8 mouse cellular contexts compared by ENCODE assay signal in genomic region chr10:76731621-76732239, GRCm38 (mm10). TPM values are rescaled to one million over a fixed set of nuclear protein-coding genes. Genes with fewer than 3 reads are reported as not detected.
DNase-seq lines count a peak whose midpoint lies in the region; ATAC-seq and TF ChIP-seq lines count a peak whose summit lies in the region.

No protein-coding gene starts in this region.

- H3K4me3 ChIP-seq in layer of hippocampus, adult 2 months = no peak overlapping the region
- no peak overlapping the region for H3K4me3 ChIP-seq in lung, postnatal 0 days (ENCODE audit: low read depth, low read length)
- H3K4me3 ChIP-seq in forebrain, embryonic 14.5 days (ENCODE audit: low read depth, low read length) = no peak overlapping the region

- no peak for TF ChIP-seq EP300 in lung, postnatal 0 days (IDR thresholded peaks at IDR 0.05)

- H3K36me3 ChIP-seq in lung, postnatal 0 days (ENCODE audit: insufficient read depth, low read length) = no peaks in the 10 kb centered on the region
- H3K36me3 ChIP-seq in forebrain, embryonic 14.5 days (ENCODE audit: control insufficient read depth, insufficient read depth, low read length) = no peaks in the 10 kb centered on the region

- H3K27ac ChIP-seq in layer of hippocampus, adult 2 months = peak overlapping the region; percentile 20; the same call in 1 of the 2 replicates
- peak overlapping the region; percentile 77 for H3K27ac ChIP-seq in lung, postnatal 0 days (ENCODE audit: low read length)
- H3K27ac ChIP-seq in forebrain, embryonic 14.5 days (ENCODE audit: low read depth, low read length) = no peak overlapping the region

- intact Hi-C loops in heart, postnatal 10 days (cut with DNase I) = loop anchor here (5.0 kb wide), 2 partner anchors 199 to 264 kb away; partner anchors contain the start of genes Lss, Mcm3ap and Ybey

- no peaks in the 10 kb centered on the region for H3K9me3 ChIP-seq in lung, postnatal 0 days (ENCODE audit: low read length)
- no peaks in the 10 kb centered on the region for H3K9me3 ChIP-seq in forebrain, embryonic 14.5 days (replicated peaks; ENCODE audit: control insufficient read depth, low read length)

- no peak overlapping the region for H3K9ac ChIP-seq in lung, postnatal 0 days (replicated peaks; ENCODE audit: low read depth)
- no peak overlapping the region for H3K9ac ChIP-seq in forebrain, embryonic 14.5 days (ENCODE audit: low read length)

- TF ChIP-seq CTCF in layer of hippocampus, adult 2 months (conservative IDR thresholded peaks at IDR 0.05) = no peak
- TF ChIP-seq CTCF in lung, postnatal 0 days (IDR thresholded peaks at IDR 0.05) = no peak

- DNase-seq in layer of hippocampus, adult 2 months (ENCODE audit: low spot score in 2 of 2) = no peak
- no peak for DNase-seq in layer of hippocampus, postnatal 36 days
- DNase-seq in adrenal gland, postnatal 36 days = peak; percentile 84 to 87
- peak; percentile 67 to 72 for DNase-seq in heart, postnatal 10 days
- no peak for DNase-seq in lung, postnatal 0 days (ENCODE audit: low spot score)
- no peak for DNase-seq in forebrain, embryonic 14.5 days (ENCODE audit: low spot score)
- no peak for DNase-seq in cerebellum, adult 11 months

- no peak overlapping the region for H3K4me2 ChIP-seq in lung, postnatal 0 days (replicated peaks; ENCODE audit: low read depth, low read length)
- H3K4me2 ChIP-seq in forebrain, embryonic 14.5 days (ENCODE audit: low read length) = no peak overlapping the region

- ATAC-seq in lung, postnatal 0 days = no peak
- ATAC-seq in forebrain, embryonic 14.5 days = no peak
- no peak for ATAC-seq in megakaryocyte, adult 5-6 weeks (ENCODE audit: poor library complexity, severe bottlenecking)

- no peaks in the 10 kb centered on the region for H3K27me3 ChIP-seq in lung, postnatal 0 days (replicated peaks; ENCODE audit: insufficient read depth, low read length)
- H3K27me3 ChIP-seq in forebrain, embryonic 14.5 days (replicated peaks; ENCODE audit: control insufficient read depth, insufficient read depth, low read length) = no peaks in the 10 kb centered on the region

- 50% methylated on average over 20 of the region's 20 CpGs for WGBS in lung, postnatal 0 days
- WGBS in forebrain, embryonic 14.5 days = 73% methylated on average over 20 of the region's 20 CpGs

- peaks cover 12% of the 10 kb centered on the region; the same call in 1 of the 2 replicates for H3K4me1 ChIP-seq in lung, postnatal 0 days (ENCODE audit: insufficient read depth, low read depth, low read length)
- H3K4me1 ChIP-seq in forebrain, embryonic 14.5 days (ENCODE audit: control insufficient read depth, insufficient read depth, low read length) = 0 out of 2 replicates have a peak, but pooled peaks cover 3% of the 10 kb centered on the region

RNA-seq across cellular contexts. Expression of gene Col6a1, which starts 5.8 kb away (rescaled TPM):
- 10 to 100 TPM; 19.6 to 23.2 TPM for total RNA-seq in layer of hippocampus, adult 2 months (2021)
- total RNA-seq in layer of hippocampus, postnatal 36 days (2021) = 10 to 100 TPM; 20.6 to 21.8 TPM
- total RNA-seq in adrenal gland, postnatal 36 days (2021) = 100 to 1,000 TPM; 295 to 316 TPM
- 100 to 1,000 TPM; 186 to 200 TPM for total RNA-seq in heart, postnatal 10 days (2021)
- polyA plus RNA-seq in lung, postnatal 0 days (2015; fragmentation: Nextera tagmentation; extraction: Ambion mirVana) = 344 and 387 TPM in 2 replicates
- 6.6 and 10.8 TPM in 2 replicates for polyA plus RNA-seq in forebrain, embryonic 14.5 days (2014; fragmentation: Nextera tagmentation; extraction: Ambion mirVana)
- 0.09 and 0.41 TPM in 2 replicates for total RNA-seq in megakaryocyte, adult 5-6 weeks (2015)
- 0.40 and 0.41 TPM in 2 replicates for total RNA-seq in megakaryocyte, adult 5-6 weeks (2017)

Comparison
In these comparisons a context has a peak if more than half of its experiments do, and no peak if none do; other contexts are left out.
1. DNase-seq: peak in adrenal gland, postnatal 36 days (2 of 2) and heart, postnatal 10 days (2 of 2); none in layer of hippocampus, adult 2 months (0 of 2), layer of hippocampus, postnatal 36 days (0 of 2), lung, postnatal 0 days (single experiment), forebrain, embryonic 14.5 days (single experiment) and cerebellum, adult 11 months (single experiment).
2. RNA of gene Col6a1, which starts 5.8 kb away (total RNA-seq): 295 to 316 TPM in adrenal gland, postnatal 36 days, 186 to 200 TPM in heart, postnatal 10 days, 19.6 to 23.2 TPM in layer of hippocampus, adult 2 months and 20.6 to 21.8 TPM in layer of hippocampus, postnatal 36 days; 0.09 to 0.41 TPM in megakaryocyte, adult 5-6 weeks; every median in the first group is over 10 times any median in the second.